Mouse (Mus musculus) right cerebral cortex, postnatal 4 days (tissue): ENCODE data around the gene Mei1.
"Not testable (repeated sequence)": the region's sequence is repeated elsewhere in the genome, so short reads cannot be mapped to it uniquely, and the experiment has no call there.

ENCODE experiments used
- DNase-seq: peaks from one replicate; pipeline ENCODE4 v3.0.0-alpha.2; 2022

The Mei1 gene

DNA sequence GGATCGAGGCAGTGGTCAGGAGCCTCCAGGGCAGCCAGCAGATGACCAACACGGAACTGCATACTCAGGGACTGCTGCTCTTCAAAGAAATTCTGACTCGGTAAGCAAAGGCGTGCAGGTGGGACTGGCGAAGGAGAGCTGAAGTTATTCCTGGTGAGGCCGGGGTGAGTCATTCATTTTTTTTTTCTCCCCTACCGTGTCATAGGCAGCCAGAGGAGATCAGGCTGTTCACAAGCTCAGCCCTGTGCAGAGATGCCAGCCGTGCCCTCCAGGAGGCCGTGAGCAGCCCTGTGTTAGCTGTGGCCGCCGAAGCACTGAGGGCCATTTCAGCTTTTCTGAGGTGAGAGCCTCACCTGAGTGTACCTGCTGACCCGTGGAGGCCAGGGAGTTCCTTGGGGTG, 16.3 kb downstream of the Mei1 start:
- no peak for DNase-seq

- DNase-seq: peak; percentile 11
These were observed 17.5 kb downstream of the Mei1 start for GRCm38 (mm10) chr15:82087266-82087665.

DNA sequence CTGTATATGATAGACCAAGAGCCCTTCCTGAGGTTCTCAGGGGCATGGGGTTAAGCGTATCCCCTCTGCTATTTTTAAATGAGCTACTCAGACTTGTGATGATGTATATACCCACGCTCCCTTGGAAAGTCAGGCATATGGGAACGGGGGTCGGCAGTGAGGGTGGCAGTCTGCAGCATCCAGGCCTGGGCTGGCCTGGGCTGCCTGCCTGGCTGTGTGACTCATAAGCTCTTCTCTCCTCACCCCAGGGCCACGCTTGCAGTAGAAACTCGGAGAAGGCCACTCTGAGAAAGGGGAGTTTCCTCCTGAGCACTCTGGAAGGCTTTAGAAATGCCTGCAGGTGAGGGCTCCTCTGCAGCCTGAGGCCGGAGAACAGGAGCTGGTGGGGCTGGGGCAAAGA, 21.3 kb downstream of the Mei1 start:
- no peak for DNase-seq

DNA sequence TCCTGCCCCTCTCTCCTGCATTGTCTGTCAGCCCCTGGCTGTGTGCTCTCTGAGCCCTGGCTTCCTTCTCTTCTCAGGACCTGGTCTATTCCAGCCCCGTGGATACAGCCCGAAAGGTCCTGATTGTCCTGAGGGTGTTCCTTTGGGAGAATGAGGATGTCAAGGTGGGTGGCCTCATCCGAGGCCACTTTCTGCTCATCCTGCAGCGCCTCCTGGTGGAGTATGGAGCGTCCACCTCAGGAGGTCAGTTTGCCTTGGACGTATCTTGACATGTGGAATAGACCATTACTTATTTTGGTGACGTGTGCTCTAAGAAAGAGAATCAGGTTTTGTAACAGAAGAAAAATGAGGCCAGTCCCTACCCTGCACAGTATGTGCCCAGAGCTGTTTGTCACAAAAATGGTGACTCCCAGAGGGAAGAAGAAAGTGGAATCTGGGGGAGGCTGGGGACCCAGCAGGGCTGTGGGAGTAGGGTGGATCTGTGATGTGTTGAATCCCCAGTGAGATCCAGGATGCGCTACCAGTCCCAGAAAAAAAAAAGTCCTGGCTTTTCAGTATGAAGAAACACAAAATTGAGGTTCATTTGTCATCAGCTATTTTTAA, 37.3 kb downstream of the Mei1 start:
- DNase-seq: peak; percentile 57

DNA sequence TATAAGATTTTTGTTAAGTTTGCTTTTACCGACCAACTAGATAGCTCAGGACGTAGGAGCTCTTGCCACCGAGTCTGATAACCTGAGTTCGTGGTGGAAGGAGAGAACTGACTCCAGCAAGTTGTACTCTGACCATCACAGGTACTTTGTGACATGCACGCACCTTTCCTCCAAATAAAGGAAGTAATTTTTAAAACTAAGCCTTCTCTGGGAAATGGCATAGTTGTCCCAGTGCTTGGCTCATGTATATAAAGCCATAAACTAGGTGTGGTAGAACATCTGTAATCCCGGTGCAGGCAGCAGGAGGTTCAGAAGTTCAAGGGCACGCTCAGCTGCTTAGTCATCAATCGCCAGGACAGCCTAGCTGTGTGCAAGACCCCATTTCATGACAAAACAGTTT, 50.7 kb downstream of the Mei1 start:
- no peak for DNase-seq

DNA sequence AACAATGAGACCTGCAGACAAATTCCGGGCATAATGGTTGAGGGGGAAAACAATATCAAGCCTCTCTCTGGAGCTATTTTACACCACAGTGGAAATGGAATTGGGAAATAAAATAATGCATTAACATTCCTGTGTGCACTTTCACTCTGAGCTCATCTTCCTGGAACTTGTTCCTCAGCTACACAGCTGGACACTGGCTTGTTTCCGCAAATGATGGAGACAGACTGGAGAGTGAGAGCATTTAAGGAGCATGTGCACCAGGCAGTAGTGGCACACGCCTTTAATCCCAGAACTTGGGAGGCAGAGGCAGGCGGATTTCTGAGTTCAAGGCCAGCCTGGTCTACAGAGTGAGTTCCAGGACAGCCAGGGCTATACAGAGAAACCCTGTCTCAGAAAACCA, 56.9 kb downstream of the Mei1 start:
- not testable (repeated sequence) for DNase-seq

GRCm38 (mm10) chr15:82127426-82128374, 57.9 kb downstream of the Mei1 start, which contains the start of gene Ccdc134:
Gene Ccdc134, plus strand, starts transcription at chr15:82127922.
- peak; percentile 96 for DNase-seq

DNA sequence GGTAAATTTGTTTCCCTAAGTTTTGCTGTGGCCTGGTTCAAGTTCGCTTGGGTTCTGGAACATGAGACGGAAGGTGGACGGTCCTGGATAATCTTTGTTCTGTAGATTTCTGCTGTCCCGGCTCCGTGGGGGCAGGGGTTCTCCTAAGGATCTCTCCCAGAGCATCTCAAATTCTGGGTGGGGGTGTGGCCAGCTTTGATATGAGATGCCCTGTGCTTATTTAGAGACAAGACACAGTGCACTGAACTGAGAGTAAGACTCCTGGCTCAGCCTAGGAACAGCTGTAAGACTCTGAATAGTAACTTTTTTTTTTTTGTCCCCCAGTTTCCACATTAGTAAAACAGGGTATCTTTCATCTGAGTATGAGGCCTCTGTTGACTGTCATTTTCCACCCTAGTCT, 58.6 kb downstream of the Mei1 start:
- DNase-seq: no peak

- DNase-seq: no peak
These were observed 60.8 kb downstream of the Mei1 start for GRCm38 (mm10) chr15:82130599-82130998.

DNA sequence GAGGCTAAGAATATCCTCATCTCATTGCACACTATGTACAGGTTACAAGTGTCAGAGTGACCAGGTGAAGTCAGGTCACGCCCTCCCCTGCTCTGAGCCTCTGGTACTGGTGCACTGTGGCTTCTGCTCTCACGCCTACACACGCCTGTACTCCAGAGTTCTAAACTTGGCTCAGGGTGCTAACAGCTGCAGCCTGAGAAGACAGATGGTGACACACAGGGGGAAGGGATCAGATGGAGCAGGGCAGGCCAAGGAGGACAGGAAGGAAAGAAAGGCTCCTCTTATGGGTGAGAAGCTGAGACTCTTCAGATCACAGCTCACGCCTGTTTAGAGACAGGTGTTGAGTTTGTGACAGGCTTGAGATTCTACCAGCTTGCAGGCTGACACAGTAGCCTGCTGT, 65.6 kb downstream of the Mei1 start:
- DNase-seq: no peak

GRCm38 (mm10) chr15:82138565-82138964, 68.8 kb downstream of the Mei1 start:
- DNase-seq: peak; percentile 42

- DNase-seq: no peak
These were observed 69.4 kb downstream of the Mei1 start for GRCm38 (mm10) chr15:82139196-82139595.

DNA sequence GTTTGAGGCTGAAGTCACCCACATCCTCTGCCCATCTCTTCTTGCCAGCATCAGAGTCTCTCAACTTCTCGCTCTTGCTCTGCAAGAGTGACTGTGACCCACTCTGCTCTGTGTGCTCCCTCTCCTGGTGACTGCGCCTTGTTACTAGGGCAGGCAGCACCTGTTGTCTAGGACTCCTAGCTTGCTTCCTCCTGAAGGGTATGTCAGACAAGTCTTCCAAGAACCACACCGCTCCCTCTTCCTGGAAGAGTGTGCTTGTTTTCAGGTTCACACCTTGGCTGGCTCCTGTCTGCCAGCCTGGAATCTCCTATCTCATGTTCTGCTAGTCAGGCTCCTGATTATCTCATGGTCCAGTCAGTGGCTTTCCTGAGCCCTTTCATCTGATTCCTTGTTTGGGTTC, 70.6 kb downstream of the Mei1 start:
- DNase-seq: no peak

DNA sequence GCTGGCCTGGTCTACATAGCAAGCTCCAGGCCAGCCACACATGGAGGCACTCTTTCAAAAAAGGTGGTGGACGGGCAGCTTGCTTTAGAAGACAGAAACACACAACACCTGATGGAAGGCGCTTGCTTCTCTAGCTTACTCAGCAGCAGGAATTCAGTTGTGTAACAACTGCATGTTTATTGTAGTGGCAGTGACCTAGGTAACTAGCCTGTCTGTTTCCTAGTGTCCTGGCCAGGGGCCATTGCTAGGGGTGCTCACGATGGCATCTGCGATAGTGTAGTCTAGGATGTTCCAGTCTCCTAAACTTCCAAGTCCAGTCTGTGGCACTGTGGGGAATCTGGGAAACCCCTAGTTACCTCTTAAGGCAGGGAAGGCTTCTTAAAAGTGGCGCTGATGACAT, 74.4 kb downstream of the Mei1 start:
- DNase-seq: no peak

- DNase-seq: no peak
These were observed 75.6 kb downstream of the Mei1 start for GRCm38 (mm10) chr15:82145408-82145807.

DNA sequence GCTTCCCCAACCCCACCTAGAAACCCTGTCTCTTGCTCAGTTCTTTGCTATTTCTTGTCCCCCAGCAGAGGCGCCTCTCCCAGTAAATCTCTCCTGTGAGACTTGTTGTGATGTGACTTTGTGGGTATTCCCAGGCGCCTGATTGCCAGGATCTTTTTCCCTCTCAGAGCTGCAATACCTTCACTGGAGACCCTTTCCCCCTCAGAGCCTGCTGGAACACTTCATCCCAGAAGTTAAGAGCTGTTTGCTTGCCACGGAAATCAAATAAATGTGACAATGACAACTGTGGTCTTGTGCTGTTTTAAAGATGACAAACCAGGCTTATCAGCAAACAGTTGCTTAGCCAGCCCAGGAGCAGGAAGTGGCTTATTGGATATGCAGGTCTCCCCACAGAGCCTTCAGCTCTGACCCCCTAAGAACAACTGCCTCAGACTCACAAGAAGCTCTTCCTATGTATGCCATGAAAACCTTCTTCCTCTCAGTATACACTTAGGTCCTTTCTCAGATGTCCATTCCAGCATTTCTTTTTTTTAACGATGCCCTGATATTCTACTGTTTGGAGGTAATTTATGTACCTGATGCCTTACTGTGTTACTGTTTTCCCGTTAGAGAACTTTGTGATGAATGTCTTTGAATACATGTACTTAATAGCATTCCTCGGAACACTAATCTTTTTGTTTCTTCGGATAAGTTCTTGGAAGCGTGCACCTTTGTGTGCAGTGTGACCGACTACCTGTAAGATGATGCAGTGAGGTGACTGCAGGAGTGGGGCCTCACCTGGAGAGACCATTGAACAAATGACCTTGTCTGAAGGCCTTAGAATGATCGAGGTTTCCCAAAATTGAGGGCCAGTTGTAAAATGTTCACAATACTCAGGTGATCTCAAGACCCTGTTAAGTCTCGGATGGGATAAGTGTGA, 76.3 kb downstream of the Mei1 start:
- no peak for DNase-seq

GRCm38 (mm10) chr15:82146770-82147610, 77.2 kb downstream of the Mei1 start, which contains the start of gene Srebf2:
Gene Srebf2, plus strand, starts transcription at chr15:82147181.
- peak; percentile 96 for DNase-seq

DNA sequence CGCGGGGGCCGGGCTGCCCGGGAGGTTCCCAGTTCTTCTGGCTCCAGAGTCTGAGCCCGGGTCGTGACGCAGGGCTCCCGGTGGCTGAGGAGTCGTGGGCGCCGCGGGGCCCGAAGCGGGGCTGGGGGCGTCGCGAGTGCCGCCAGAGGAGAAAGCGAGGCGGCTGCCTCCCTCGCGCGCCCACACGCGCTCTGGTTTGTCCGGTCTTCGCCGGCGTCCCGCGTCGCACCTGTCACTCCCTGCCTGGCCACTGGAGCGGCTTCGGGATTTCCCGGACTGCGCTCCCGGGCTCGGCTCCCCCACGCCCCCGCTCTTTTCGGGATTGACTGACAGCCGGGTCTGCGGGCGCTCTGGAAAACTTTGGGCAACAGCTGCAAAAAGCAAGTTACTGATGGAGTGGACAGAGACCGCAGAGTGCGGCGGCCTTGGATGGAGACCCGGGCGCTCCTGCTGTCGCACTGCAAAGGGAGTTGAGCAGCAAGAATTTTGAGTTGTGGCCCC, 77.9 kb downstream of the Mei1 start:
- peak; percentile 55 for DNase-seq

- no peak for DNase-seq
These were observed 78.7 kb downstream of the Mei1 start for GRCm38 (mm10) chr15:82148510-82148911.

DNA sequence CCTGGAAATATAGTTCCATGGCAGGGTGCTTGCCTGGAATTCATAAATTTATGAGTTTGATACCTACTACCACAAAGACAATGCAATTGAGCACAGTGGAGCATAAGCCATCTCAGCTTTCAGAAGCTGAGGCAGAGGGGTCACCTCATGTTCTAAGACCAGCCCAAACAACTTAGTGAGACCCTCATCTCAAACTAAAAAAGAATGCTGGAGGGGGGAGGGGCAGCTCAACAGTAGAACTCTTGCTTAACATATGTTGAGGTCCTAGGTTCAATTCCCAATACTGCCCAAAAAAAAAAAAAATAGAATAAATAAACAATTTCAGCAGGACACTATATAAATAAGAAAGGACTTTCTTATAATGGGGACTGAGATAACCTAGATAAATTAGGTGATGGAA, 80.2 kb downstream of the Mei1 start:
- no peak for DNase-seq

- no peak for DNase-seq
These were observed 81.4 kb downstream of the Mei1 start for GRCm38 (mm10) chr15:82151176-82151575.

- no peak for DNase-seq
These were observed 82.2 kb downstream of the Mei1 start for GRCm38 (mm10) chr15:82152022-82152421.
